Mouse (Mus musculus): ENCODE data around the gene Pkp2. TPM values are rescaled to one million over a fixed set of nuclear protein-coding genes. Genes with fewer than 3 reads are reported as not detected.

The Pkp2 gene
- polyA plus RNA-seq, 1 experiment, result 49.5 TPM

DNA sequence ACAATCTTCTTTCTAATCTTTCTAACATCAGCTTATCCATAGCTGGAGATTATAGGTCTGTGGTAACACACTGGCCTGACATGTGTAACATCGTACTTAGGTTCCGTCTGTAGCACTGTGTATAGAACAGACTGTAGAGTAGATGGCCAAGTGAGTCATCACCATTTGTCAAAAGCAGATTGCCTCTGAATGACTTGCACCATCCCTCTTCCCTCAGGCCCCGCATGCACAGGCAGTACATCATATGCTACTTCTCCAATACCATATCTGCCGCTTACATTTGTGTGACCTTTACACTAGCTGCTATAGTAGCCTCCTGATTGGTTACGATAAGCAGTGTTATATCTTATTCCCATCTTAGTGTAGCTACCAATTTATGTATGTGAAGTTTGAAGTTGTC, 47.8 kb downstream of the Pkp2 start:
- Histone ChIP-seq H3K36me3 (ENCODE audit: control insufficient read depth, insufficient read depth, low read length) (peaks cover 49% of the 10 kb centered on the region), H3K27ac (ENCODE audit: insufficient read depth, low read depth, low read length) (no peak overlapping the region), H3K27me3 (ENCODE audit: control insufficient read depth, insufficient read depth, low read length) (no peaks in the 10 kb centered on the region), H3K4me1 (ENCODE audit: control insufficient read depth, insufficient read depth, insufficient read length, low read length) (no peaks in the 10 kb centered on the region), H3K4me3 (ENCODE audit: low read depth, low read length) (no peak overlapping the region)
- 95% methylated on average over 5 of the region's 5 CpGs for WGBS
- no peak for TF ChIP-seq CTCF (IDR thresholded peaks at IDR 0.05; ENCODE audit: extremely low read depth, insufficient read length, insufficient replicate concordance, low read depth, low read length)
- TF ChIP-seq POLR2A (IDR thresholded peaks at IDR 0.05; ENCODE audit: low read depth, low read length), result no peak

DNA sequence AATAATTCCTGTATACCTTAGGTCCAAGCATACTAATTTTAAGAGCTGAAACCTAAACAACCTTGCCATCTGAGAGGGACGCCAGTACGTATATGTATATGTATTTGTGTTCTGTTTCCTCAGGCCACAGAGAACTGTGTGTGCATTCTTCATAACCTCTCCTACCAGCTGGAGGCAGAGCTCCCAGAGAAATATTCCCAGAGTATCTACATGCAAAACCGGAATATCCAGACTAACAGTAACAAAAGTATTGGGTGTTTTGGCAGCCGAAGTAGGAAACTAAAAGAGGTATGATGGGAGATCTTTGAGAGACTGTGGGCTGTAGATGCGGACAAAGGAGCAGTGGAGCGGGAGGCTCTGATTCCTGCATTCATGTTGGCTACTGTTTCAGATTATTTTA, 48.4 kb downstream of the Pkp2 start:
- H3K27me3 ChIP-seq (ENCODE audit: control insufficient read depth, insufficient read depth, low read length), result no peaks in the 10 kb centered on the region
- 88% methylated on average over 6 of the region's 6 CpGs for whole genome bisulfite sequencing
- H3K27ac ChIP-seq (ENCODE audit: insufficient read depth, low read depth, low read length), result no peak overlapping the region
- no peaks in the 10 kb centered on the region for H3K4me1 ChIP-seq (ENCODE audit: control insufficient read depth, insufficient read depth, insufficient read length, low read length)
- TF ChIP-seq POLR2A (IDR thresholded peaks at IDR 0.05; ENCODE audit: low read depth, low read length) (no peak), CTCF (IDR thresholded peaks at IDR 0.05; ENCODE audit: extremely low read depth, insufficient read length, insufficient replicate concordance, low read depth, low read length) (no peak)
- H3K36me3 ChIP-seq (ENCODE audit: control insufficient read depth, insufficient read depth, low read length), result peaks cover 48% of the 10 kb centered on the region
- H3K4me3 ChIP-seq (ENCODE audit: low read depth, low read length), result no peak overlapping the region

DNA sequence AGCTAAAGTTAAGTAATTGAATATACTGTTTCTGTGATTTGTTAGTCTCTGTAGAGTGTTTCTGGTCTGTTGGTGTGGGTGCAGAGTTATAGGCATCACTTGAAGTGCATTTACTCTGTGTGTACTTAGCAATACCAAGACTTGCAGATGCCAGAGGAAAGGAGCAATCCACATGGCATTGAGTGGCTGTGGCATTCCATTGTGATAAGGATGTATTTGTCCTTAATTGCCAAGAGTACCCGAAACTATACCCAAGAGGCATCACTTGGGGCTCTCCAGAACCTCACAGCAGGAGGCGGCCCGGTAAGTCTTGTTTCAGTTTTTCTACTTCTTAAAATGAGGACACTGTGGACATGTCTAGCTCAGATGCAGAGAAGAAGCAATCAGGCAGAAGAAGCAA, 49.3 kb downstream of the Pkp2 start:
- TF ChIP-seq POLR2A (IDR thresholded peaks at IDR 0.05; ENCODE audit: low read depth, low read length), result no peak
- no peak for TF ChIP-seq CTCF (IDR thresholded peaks at IDR 0.05; ENCODE audit: extremely low read depth, insufficient read length, insufficient replicate concordance, low read depth, low read length)
- Histone ChIP-seq H3K27ac (ENCODE audit: insufficient read depth, low read depth, low read length) (no peak overlapping the region), H3K4me1 (ENCODE audit: control insufficient read depth, insufficient read depth, insufficient read length, low read length) (no peaks in the 10 kb centered on the region), H3K27me3 (ENCODE audit: control insufficient read depth, insufficient read depth, low read length) (no peaks in the 10 kb centered on the region), H3K4me3 (ENCODE audit: low read depth, low read length) (no peak overlapping the region), H3K36me3 (ENCODE audit: control insufficient read depth, insufficient read depth, low read length) (peaks cover 50% of the 10 kb centered on the region)
- 90% methylated on average over 3 of the region's 3 CpGs for WGBS

DNA sequence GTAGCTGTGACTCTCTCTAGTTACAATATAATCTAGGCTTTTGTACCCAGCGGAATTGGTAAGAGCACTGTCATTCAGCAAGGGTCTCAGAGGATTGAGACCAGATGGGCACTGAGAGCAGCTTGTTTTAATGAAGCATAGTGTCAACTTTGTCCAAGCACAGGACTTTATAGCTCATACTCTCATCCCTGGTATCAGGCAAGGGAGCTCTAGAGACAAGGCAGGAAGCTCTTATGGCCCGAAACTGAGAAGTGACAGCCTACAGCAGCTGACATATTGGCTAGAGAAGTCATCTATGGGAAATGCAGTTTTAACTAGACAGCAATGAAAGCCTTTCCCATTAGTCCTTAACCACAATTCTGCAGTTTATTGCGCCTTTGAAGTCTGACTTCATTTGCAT, 59.9 kb downstream of the Pkp2 start:
- TF ChIP-seq CTCF (IDR thresholded peaks at IDR 0.05; ENCODE audit: extremely low read depth, insufficient read length, insufficient replicate concordance, low read depth, low read length), result no peak
- no peak for TF ChIP-seq POLR2A (IDR thresholded peaks at IDR 0.05; ENCODE audit: low read depth, low read length)

DNA sequence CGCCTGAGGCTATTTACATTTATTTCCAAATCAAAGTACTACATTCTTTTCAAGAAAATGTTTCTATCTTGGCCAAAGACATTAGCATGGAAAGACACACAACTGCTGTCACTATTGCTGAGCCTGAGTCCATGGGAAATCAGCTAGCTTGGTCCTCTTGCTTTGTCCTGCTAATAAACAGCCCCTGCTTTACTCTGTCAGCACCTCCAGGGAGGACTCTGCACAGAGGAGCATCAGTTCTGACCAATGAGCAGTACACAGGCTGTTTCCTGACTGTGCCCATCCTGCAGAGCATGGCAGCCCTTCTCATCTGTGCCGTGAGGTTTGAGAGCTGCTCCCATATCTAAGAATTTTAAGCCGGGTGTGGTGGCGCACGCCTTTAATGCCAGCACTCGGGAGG, 60.6 kb downstream of the Pkp2 start:
- Histone ChIP-seq H3K4me1 (ENCODE audit: control insufficient read depth, insufficient read depth, insufficient read length, low read length) (no peaks in the 10 kb centered on the region), H3K27ac (ENCODE audit: insufficient read depth, low read depth, low read length) (no peak overlapping the region), H3K4me3 (ENCODE audit: low read depth, low read length) (no peak overlapping the region), H3K27me3 (ENCODE audit: control insufficient read depth, insufficient read depth, low read length) (no peaks in the 10 kb centered on the region), H3K36me3 (ENCODE audit: control insufficient read depth, insufficient read depth, low read length) (peaks cover 28% of the 10 kb centered on the region)
- TF ChIP-seq POLR2A (IDR thresholded peaks at IDR 0.05; ENCODE audit: low read depth, low read length) (no peak), CTCF (IDR thresholded peaks at IDR 0.05; ENCODE audit: extremely low read depth, insufficient read length, insufficient replicate concordance, low read depth, low read length) (no peak)
- WGBS, result 87% methylated on average over 6 of the region's 6 CpGs

More for the DNA sequence above, 59.9 kb downstream of the Pkp2 start:
- Histone ChIP-seq H3K27me3 (ENCODE audit: control insufficient read depth, insufficient read depth, low read length) (no peaks in the 10 kb centered on the region), H3K4me3 (ENCODE audit: low read depth, low read length) (no peak overlapping the region), H3K27ac (ENCODE audit: insufficient read depth, low read depth, low read length) (no peak overlapping the region), H3K36me3 (ENCODE audit: control insufficient read depth, insufficient read depth, low read length) (peaks cover 31% of the 10 kb centered on the region), H3K4me1 (ENCODE audit: control insufficient read depth, insufficient read depth, insufficient read length, low read length) (no peaks in the 10 kb centered on the region)
- 90% methylated on average over 3 of the region's 3 CpGs for WGBS

DNA sequence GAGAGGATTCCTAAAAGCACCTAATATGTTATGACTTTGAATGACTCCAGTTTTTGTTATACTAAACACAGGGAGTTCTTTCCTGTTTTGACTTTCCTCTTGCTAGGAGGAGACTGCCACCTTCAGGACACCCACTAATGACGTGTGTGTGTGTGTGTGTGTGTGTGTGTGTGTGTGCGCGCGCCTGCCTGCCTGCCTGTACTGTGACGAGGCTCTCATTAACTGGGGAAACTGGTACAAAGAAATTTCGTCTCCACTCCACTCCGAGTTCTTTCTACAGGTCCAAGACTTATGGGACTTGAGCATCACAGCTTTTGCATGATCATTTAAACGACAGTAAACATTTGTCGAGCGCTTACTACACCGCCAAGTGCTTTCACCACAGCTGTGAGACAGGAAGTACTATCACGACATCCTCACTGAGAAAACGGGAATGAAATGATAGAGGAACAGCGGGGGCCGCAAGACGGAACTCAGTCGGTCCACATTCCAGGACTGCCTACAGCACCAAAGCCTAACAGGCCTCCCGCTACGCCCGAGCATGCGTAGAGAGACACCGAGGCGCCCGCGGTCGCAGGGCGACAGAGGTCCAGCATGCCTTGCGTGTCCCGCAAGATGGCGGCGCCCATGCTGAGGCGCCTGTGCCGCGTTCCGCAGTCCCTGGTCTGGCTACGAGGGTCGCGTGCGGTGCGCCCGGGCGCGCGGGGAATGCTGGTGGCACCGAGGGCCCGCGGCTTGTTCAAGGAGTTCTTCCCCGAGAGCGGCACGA, 89.4 kb downstream of the Pkp2 start, which contains the start of gene Yars2:
Gene Yars2, plus strand, starts transcription at position 597 of the 769 bp plus-strand sequence.
- peak within 1 kb of the TSS; percentile 86 for H3K27ac ChIP-seq (ENCODE audit: insufficient read depth, low read depth, low read length)
- under 1% methylated on average over 50 of the region's 50 CpGs for WGBS
- peak; percentile 70; the same call in 1 of the 2 replicates for TF ChIP-seq POLR2A (IDR thresholded peaks at IDR 0.05; ENCODE audit: low read depth, low read length)
- peak; percentile 34; the same call in 1 of the 2 replicates for TF ChIP-seq CTCF (IDR thresholded peaks at IDR 0.05; ENCODE audit: extremely low read depth, insufficient read length, insufficient replicate concordance, low read depth, low read length)
- H3K36me3 ChIP-seq (ENCODE audit: control insufficient read depth, insufficient read depth, low read length), result peaks cover 9% of the 10 kb centered on the region
- H3K4me1 ChIP-seq (ENCODE audit: control insufficient read depth, insufficient read depth, insufficient read length, low read length), result 0 out of 2 replicates have a peak, but pooled peaks cover 2% of the 10 kb centered on the region
- no peaks in the 10 kb centered on the region for H3K27me3 ChIP-seq (ENCODE audit: control insufficient read depth, insufficient read depth, low read length)
- H3K4me3 ChIP-seq (ENCODE audit: low read depth, low read length), result peak within 1 kb of the TSS; percentile 82

DNA sequence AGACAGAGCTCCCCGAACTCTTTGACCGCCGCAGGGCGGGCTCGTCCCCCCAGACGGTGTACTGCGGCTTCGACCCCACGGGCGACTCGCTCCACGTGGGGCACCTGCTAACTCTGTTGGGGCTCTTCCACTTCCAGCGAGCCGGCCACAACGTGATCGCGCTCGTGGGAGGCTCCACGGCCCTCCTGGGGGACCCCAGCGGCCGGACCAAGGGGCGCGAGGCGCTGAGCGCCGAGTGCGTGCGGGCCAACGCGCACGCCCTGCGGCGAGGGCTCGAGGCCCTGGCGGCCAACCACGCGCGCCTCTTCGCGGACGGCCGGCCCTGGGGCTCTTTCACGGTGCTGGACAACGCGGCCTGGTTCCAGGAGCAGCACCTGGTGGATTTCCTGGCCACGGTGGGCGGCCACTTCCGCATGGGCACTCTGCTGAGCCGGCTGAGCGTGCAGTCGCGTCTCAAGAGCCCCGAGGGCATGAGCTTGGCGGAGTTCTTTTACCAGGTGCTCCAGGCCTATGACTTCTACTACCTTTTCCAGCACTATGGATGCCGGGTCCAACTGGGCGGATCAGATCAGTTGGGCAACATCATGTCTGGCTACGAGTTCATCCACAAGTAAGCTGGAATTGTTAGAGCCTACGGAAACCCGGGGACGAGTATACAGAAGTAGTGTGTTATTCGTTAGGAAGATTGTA, 90.2 kb downstream of the Pkp2 start:
- TF ChIP-seq POLR2A (IDR thresholded peaks at IDR 0.05; ENCODE audit: low read depth, low read length) (no peak; the same call in 1 of the 2 replicates), CTCF (IDR thresholded peaks at IDR 0.05; ENCODE audit: extremely low read depth, insufficient read length, insufficient replicate concordance, low read depth, low read length) (no peak)
- Histone ChIP-seq H3K27ac (ENCODE audit: insufficient read depth, low read depth, low read length) (no peak overlapping the region), H3K4me3 (ENCODE audit: low read depth, low read length) (peak overlapping the region; percentile 82), H3K4me1 (ENCODE audit: control insufficient read depth, insufficient read depth, insufficient read length, low read length) (0 out of 2 replicates have a peak, but pooled peaks cover 2% of the 10 kb centered on the region), H3K36me3 (ENCODE audit: control insufficient read depth, insufficient read depth, low read length) (peaks cover 10% of the 10 kb centered on the region), H3K27me3 (ENCODE audit: control insufficient read depth, insufficient read depth, low read length) (no peaks in the 10 kb centered on the region)
- under 1% methylated on average over 61 of the region's 61 CpGs for WGBS

Measured in small intestine, adult 2 months (tissue).